Mouse (Mus musculus): ENCODE measurements around the gene Mrpl4.
"Not testable (repeated sequence)": the region's sequence is repeated elsewhere in the genome, so short reads cannot be mapped to it uniquely, and the experiment has no call there.

Gene Mrpl4

DNA sequence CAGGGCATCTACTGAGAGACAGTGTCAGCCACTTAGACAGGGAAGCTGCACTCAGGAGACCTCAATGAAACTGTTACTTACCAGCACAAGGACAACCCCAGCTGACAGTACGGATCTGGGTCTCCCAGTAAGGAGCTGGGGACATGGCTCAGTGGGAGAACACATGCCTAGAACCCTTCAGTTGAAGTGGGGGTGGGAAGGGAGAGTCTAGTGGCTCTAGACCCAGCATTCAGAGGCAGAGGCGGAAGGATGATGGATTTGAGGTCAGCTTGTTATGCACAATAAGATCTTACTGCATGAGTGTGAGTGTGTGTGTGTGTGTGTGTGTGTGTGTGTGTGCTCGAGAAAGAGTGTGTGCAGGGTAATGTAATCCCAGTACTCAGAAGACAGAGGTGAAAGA lies 20.4 kb upstream of the Mrpl4 start:
- intact Hi-C loops (cut with DNase I) = no loop called here

DNA sequence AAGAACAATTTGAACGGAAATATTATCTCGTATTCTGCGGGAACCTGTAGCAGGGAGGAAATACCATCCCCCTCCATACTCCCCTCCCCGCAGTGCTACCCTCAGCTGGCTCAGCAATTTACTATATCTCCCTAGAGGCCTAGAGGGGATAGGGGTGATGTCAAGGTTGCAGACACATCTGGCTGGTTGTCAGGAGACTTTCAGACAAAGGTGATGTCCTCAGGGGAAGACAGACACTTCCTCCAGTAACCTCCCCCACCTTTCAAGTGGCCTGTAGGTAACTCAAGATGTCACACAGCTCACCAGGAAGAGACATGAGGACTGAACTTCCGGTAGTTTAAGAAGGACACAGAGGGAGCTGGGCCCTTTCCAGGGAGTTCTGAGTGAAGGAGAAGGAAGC lies 19.4 kb upstream of the Mrpl4 start:
- intact Hi-C loops (cut with DNase I) = no loop called here

DNA sequence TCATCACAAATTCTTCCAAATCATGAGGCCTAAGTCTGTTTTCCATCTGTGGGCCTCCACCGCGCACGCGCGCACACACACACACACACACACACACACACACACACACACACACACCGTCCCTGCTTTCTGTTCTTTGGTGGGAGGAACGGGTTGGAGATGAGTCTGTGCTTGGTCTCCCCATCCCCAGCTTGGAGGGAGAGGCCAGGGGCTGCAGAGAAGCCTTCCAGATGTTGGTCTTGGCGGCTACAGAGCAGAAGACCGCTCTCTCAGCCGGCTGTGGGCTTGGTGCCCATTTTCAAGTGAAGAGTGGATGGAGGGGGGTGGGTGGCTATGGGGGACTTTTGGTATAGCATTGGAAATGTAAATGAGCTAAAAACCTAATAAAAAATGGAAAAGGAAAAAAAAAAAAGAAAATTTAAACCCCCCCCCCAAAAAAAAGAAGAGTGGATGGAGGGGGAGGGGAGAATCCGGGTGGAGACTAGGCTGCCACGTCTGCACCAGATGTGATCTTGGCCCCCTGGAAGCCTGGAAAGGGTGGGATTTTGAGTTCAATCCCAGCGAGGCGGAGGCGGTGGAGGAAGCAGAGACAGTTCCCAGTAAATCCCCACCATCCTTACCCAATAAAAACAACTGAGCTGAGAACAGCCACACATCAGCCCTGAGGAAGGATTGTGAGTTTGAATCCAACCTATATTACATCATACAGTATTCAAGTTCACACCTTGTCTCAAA lies 15.4 kb upstream of the Mrpl4 start:
- intact Hi-C loops (cut with DNase I) = no loop called here

DNA sequence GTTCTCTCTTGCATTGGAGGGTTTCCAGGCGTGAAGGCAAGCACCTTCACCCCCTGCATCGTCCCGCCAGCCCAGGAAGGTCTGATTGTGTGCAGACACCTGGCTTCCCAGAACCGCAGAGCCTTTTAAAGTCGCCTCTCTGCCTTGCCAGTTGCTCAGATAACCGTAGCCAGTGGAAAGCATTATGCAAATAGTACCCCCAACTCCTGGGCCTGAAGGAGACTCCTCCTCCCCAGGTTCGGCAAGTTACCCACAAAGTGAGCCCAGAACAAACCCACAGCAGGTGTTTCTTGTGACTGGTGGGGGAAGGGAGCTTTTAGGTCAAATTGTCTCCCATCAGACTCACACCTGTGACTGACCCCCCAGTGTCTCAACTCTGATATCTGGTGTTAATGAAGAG lies 14.6 kb upstream of the Mrpl4 start:
- intact Hi-C loops (cut with DNase I) = no loop called here

DNA sequence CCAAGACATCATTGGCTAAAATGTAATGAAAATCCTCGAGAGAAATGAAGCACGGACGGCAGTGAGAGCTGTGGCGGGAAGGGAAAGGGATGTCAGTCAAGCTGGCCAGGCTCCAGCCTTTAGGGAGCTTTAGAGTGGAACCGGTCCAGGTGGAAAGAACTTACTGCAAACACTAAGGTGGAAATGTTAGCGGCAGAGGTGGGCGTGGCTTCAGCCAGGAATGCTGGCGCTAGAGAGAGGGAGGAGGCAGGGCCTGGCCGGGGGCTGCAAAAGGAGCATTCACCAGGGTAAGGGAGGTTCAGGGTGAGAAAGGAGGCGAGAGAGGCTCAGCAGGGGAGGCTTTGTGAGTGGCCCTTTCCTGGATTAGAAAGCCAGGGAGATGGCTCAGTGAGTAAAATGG lies 11.7 kb upstream of the Mrpl4 start:
- intact Hi-C loops (cut with DNase I) = no loop called here

DNA sequence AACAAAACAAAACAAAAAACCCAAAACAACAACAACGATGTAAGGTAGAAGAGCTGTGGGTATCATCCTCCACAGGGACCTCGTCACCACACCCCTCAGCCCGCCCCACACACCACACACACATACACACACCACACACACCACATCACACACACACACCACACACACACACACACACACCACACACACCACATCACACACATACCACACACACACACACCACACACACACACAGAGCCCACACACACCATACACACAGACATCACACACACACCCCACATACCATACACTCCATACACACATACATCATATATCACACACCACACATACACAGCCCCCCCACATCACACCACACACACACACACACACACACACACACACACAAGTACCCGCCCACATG lies 11.0 kb upstream of the Mrpl4 start:
- intact Hi-C loops (cut with DNase I) = no loop called here

DNA sequence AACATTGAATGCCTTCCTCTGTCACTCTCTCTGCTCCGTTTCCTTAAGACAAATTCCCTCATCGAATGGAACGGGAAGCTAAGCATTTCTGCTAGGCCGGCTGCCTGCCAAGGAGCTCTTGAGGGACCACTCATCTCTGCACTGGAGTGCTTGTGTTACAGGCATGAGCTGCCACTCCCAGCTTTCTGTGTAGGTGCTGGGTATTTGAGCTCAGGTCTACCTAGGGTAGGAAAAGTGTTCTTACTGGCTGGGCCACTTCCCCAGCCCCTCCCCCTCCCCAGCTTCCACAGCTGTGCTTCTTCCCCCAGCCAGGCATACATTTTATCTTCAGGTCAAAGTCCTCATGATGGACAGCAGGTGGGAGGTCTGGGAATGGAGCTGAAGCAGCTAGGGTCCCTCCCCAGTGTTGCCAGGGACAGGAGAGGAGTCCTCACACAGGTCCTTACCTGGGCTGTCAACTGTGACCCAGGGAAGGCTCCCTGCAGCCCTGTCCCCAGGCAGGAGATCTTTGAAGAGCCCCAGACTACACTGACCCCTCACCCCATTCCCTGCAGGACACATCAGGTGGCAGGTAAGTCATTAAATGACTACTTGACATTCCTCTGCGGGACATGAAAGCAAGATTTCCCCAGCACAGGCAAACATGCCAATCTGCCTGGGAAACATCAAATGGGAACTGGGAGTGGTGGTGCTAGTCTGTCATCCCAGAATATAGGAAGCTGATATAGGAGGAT lies 9.2 kb upstream of the Mrpl4 start:
- intact Hi-C loops (cut with DNase I) = no loop called here

DNA sequence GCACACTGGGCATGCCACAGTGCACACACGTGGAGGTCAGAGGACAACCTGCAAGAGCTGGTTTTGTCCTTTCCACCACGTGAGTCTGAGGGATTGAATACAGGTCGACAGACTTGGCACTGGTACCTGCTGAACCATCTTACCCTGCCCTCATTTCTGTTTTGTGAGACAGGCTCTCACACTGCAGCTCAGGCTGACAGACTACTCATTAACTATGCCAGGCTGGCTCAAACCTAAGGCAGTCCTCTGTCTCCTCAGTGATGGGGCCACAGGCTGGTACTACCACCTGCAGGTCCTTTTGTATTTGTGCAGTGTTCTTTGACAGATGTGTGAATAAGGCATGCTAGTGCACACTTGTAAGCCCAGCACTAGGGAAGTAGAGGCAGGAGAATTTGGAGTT lies 7.5 kb upstream of the Mrpl4 start:
- intact Hi-C loops (cut with DNase I) = loop anchor here (5.0 kb wide), 2 partner anchors 78 to 93 kb away; no protein-coding TSS in a partner anchor

DNA sequence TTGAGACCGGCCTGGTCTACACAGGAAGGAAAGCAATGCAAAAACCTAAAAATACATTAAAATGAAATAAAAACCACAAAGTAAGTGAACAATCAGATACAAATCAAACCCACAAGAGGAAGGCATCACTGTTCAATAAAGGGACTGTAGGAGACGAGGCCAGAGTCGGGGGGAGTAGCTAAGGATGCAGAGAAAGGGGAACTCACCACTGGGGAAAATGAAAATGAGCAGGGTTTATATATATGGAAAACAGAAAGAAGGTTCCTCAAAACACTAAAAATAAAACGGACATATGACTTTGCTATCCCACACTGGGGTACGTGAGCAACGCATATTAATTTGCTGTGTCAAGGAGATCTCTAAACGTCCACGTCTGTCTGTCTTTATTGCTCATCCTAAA lies 5.5 kb upstream of the Mrpl4 start:
- intact Hi-C loops (cut with DNase I) = loop anchor here (5.0 kb wide), 2 partner anchors 80 to 95 kb away; no protein-coding TSS in a partner anchor

DNA sequence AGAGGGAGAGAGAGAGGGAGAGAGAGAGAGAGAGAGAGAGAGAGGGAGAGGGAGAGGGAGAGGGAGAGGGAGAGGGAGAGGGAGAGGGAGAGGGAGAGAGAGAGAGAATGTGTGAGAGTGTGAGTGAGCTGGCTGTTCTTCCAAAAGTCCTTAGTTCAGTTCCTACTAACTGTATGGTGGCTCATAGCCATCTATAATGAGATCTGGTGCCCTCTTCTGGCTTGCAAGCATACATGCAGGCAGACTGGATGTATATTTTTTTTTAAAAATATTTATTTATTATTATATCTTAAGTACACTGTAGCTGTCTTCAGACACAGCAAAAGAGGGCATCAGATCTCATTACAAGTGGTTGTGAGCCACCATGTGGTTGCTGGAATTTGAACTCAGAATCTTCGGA lies 4.2 kb upstream of the Mrpl4 start:
- intact Hi-C loops (cut with DNase I) = loop anchor here (5.0 kb wide), 2 partner anchors 81 to 96 kb away; no protein-coding TSS in a partner anchor

DNA sequence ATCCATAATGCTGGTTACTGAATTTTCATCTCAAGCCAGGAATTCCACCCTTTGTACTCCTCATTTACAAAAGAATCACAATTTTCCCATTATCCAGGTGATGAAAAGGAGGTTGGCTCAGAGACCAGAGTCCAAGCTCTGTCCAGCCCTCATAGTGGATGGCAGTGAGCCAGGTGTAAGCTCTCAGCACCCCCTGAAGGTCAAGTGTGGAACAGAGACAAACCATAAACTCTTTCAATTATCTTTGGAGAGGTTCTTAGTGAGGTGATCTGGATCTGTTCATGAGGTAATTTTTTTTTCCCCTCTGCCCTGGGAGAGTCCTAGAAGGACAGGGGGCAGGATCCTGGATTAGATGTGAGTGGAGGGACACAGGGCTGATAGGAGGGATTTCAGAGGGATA lies 1.7 kb upstream of the Mrpl4 start:
- intact Hi-C loops (cut with DNase I) = no loop called here

DNA sequence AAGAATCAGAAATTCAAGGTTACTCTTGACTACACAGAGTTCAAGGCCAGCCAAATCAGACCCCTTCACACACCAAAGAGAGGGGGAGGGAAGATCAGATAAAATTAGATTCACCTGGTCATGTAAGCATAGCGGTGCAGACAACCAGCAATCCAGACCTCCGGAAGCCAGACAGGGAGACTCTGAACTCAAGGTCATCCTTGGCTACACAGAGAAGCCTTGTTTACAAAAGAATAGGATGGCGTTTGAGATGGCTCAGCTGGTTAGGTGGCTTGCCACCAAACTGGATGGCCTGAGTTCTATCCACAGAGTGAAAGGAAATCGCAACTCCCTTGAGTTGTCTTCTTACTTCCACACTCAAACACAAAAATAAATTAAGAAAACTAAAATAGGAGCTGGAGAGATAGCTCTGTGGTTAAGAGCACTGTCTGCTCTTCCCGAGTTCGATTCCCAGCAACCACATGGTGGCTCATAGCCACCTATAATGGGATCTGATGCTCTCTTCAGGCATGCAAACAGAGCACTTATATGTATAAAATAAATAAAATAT lies 812 bp upstream of the Mrpl4 start:
- intact Hi-C loops (cut with DNase I) = no loop called here

DNA sequence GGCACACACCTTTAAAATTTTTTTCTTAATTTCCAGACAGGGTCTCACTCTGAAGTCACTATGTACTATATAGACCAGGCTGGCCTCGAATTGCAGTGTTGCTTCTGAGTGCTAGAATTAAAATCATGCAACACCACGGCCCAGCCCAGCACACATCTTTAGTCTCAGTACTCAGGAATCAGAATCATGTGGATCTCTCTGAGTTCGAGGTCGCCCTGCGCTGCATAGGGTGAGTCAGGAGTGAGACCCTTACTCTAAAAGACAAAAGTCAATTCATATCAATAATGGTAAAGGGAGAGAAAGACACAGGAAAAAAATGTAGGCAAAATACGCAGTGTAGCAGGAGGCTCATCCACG lies 290 bp upstream of the Mrpl4 start:
- intact Hi-C loops (cut with DNase I) = no loop called here

DNA sequence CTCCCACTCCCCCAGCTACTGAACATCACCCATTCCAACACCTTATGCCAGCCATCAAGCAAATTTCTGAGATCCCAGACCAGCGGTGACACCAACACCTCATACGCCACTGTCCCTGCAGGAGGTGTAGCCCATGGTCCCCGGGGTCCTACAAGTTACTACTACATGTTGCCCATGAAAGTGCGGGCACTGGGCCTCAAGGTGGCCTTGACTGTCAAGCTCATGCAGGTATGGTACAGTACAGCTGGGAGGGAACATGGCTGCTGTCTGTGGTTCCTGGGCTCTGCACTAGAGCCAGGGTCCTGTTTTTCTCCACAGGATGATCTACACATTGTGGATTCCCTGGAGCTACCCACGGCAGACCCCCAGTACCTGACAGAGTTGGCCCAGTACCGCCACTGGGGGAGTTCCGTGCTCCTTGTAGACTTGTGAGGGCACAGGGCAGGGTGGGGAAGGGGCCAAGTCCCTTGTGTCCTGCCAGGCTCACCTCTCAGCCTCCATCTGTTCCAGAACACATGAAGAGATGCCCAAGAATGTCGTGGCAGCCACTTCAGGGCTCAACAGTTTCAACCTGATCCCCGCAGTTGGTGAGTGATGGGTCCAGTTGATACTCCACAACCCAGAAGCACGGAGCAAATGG lies 4.9 kb downstream of the Mrpl4 start:
- intact Hi-C loops (cut with DNase I) = no loop called here

DNA sequence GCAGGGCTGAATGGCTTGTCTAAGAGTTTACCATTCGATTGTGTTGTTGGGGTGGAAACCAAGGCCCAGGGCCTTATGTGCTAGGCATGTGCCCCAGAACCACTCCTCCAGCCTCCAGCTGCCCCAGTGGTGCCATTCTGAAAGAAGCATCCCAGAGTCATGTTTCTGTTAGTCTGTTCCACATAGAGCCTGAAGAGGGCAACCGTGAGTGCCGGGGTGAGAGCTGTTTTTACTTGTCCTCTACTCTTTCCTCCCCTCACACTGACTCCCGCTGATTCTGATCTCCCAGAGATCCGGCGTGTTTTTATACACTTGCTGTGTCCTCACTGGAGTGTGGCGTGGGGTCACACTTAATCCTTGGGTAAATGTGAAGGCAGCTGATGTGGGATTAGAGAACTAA lies 5.5 kb downstream of the Mrpl4 start:
- intact Hi-C loops (cut with DNase I) = no loop called here

DNA sequence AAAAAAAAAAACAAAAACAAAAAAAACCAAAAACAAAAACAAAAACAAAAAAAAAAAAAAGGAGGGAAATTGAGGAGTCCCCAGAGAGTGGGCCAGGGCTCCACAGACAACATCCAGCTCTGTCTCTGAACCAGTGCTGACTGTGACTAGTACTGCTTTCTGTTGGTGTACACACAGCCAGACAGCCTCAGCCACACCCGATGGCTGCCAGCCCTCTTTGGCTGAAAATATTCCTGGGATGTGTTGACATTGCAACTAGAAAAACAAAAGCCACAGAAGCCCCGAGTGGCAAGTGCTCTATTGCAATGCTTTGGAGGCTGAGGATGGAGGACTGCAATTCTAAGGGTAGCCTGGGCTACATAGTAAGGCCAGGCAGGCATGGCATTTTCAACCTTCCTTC lies 7.8 kb downstream of the Mrpl4 start:
- intact Hi-C loops (cut with DNase I) = no loop called here

DNA sequence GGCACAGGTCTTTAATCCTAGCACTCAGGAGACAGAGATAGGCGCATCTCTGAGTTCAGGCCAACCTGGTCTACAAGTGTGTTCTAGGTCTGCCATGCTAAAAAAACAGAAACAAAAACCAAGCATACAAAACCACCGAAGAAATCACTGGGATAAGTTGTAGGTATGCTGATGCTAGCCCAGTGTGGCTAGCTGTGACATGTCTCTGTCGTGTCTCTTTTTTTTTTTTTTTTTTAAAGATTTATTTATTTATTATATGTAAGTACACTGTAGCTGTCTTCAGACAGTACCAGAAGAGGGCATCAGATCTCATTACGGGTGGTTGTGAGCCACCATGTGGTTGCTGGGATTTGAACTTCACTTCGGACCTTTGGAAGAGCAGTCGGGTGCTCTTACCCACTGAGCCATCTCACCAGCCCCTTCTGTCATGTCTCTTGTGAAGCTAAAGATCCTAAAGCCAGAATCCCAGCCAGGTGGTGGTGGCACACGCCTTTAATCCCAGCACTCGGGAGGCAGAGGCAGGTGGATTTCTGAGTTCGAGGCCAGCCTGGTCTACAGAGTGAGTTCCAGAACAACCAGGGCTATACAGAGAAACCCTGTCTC lies 8.5 kb downstream of the Mrpl4 start:
- intact Hi-C loops (cut with DNase I) = not testable (repeated sequence)

DNA sequence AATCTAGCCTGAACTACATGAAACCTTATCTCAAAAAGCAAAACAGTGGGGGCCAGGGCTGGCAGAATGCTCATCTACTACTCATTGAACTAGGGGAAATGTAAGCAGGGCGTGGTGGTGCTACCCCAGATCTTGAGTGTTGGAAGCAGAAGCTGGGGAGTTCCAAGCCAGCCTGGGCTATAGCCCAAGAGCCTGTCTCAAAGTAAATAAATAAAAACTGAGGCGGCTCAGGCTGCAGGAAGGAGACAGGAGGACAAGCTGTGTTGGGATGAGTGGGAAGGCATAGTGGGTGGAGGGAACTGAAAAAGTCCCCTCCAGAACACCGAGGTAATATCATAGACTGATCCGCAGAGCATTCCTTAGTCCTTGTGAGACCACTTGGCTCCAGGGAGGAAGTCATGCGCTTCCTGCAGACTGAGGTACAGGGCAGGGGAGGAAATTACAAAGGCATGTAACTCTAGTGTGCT lies 9.3 kb downstream of the Mrpl4 start:
- intact Hi-C loops (cut with DNase I) = no loop called here

DNA sequence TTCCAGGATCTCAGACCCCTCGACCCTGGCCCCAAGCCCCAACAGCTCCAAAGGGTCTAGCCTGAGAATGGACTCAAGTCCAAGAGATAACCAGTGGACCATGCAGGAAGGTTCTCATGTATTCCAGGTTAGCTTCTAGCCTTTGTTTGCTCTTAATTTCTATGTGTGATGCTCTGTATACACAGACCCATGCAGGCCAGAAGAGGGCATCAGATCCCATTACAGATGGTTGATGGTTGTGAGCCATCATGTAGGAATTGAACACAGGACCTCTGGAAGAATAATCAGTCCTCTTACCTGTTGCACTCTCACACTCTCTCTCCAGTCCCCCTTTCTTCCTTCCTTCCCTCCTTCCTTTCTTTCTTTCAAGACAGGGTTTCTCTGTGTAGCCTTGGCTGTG lies 9.8 kb downstream of the Mrpl4 start:
- intact Hi-C loops (cut with DNase I) = no loop called here

DNA sequence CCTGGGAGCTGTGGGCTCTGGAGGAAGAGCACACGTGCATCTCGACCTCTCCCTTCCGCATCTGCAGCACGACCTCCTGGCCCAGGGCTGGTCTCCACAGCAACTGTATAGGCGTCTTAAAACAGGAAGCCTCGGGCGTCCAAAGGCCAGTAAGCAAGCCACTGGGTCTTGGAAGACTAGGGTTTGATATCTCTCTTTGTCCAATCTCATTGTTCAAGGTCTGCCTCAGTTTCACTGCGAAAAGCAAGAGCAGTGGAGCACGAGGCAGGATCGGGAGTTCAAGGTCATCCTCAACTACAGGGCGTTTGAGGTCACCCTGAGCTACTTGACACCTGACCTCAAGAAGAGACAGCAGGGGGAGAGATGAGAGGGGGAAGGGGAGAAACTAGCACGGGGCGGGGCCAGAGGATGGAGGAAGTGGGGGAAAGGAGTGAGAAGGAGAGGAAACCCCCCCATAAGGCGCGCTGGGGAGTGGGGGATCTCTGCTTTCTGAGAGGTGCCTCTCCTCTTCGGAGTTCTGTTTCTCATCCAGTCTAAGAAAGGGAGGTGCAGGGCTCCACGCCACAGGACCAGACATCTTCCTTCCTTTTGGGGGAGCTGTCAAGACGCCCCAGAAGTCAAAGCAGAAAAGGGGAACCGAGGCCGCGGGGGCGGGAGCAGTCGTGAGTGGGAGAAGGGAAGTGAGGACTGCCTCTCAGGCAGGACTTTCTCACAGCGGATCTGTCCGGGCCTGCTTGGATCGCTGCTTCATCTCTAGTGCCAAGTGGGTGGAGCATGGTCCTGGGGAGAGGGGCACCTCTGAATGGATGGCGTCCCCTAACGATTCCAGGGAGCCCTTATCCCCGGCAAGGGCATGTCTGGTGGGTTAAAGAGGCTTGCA lies 12.4 kb downstream of the Mrpl4 start:
- intact Hi-C loops (cut with DNase I) = no loop called here

Data from adrenal gland (tissue).